Mouse (Mus musculus): Measurements from ENCODE around the gene Ccdc85c. TPM values are rescaled to one million over a fixed set of nuclear protein-coding genes. Genes with fewer than 3 reads are reported as not detected.

Ccdc85c gene
- polyA plus RNA-seq, 1 experiment from 2014 or later, result 17.8 TPM

GRCm38 (mm10) chr12:108312432-108312851, 37.2 kb upstream of the Ccdc85c start:
- ATAC-seq (ENCODE audit: low FRiP score), result peak; percentile 28; the same call in 1 of the 2 replicates
- H3K27ac ChIP-seq (ENCODE audit: low read depth, low read length), result peak overlapping the region; percentile 30; the same call in 1 of the 2 replicates
- no peak overlapping the region for H3K4me3 ChIP-seq (ENCODE audit: low read depth, low read length)
- WGBS, result 22% methylated on average over 6 of the region's 6 CpGs
- no peaks in the 10 kb centered on the region for H3K36me3 ChIP-seq (ENCODE audit: control insufficient read depth, insufficient read depth, low read length)
- no peak overlapping the region for H3K4me2 ChIP-seq (replicated peaks; ENCODE audit: low read depth, low read length)
- peaks cover 3% of the 10 kb centered on the region for H3K27me3 ChIP-seq (ENCODE audit: control insufficient read depth, insufficient read depth, low read length)
- DNase-seq (ENCODE audit: low spot score), result no peak
- no peak overlapping the region for H3K9ac ChIP-seq (ENCODE audit: low read depth, low read length)
- no peaks in the 10 kb centered on the region for H3K9me3 ChIP-seq (ENCODE audit: control insufficient read depth, low read length)
- H3K4me1 ChIP-seq (replicated peaks; ENCODE audit: control insufficient read depth, insufficient read depth, low read length), result peaks cover 16% of the 10 kb centered on the region

- Histone ChIP-seq H3K27ac (ENCODE audit: low read depth, low read length) (no peak overlapping the region), H3K4me1 (replicated peaks; ENCODE audit: control insufficient read depth, insufficient read depth, low read length) (peaks cover 10% of the 10 kb centered on the region), H3K4me3 (ENCODE audit: low read depth, low read length) (no peak overlapping the region), H3K9ac (ENCODE audit: low read depth, low read length) (no peak overlapping the region), H3K9me3 (ENCODE audit: control insufficient read depth, low read length) (no peaks in the 10 kb centered on the region), H3K36me3 (ENCODE audit: control insufficient read depth, insufficient read depth, low read length) (no peaks in the 10 kb centered on the region), H3K27me3 (ENCODE audit: control insufficient read depth, insufficient read depth, low read length) (no peaks in the 10 kb centered on the region; the same call in 1 of the 2 replicates), H3K4me2 (replicated peaks; ENCODE audit: low read depth, low read length) (no peak overlapping the region)
- DNase-seq (ENCODE audit: low spot score) (no peak), ATAC-seq (ENCODE audit: low FRiP score) (no peak)
- 86% methylated on average over 27 of the region's 27 CpGs for WGBS
These were observed 36.6 kb upstream of the Ccdc85c start for GRCm38 (mm10) chr12:108311741-108312290.

- H3K36me3 ChIP-seq (ENCODE audit: control insufficient read depth, insufficient read depth, low read length), result no peaks in the 10 kb centered on the region
- H3K4me2 ChIP-seq (replicated peaks; ENCODE audit: low read depth, low read length), result no peak overlapping the region
- no peak for ATAC-seq (ENCODE audit: low FRiP score)
- no peaks in the 10 kb centered on the region for H3K9me3 ChIP-seq (ENCODE audit: control insufficient read depth, low read length)
- H3K4me1 ChIP-seq (replicated peaks; ENCODE audit: control insufficient read depth, insufficient read depth, low read length), result peaks cover 12% of the 10 kb centered on the region
- H3K27me3 ChIP-seq (ENCODE audit: control insufficient read depth, insufficient read depth, low read length), result peaks cover 2% of the 10 kb centered on the region; the same call in 1 of the 2 replicates
- H3K27ac ChIP-seq (ENCODE audit: low read depth, low read length), result no peak overlapping the region
- 75% methylated on average over 7 of the region's 7 CpGs for WGBS
- no peak overlapping the region for H3K9ac ChIP-seq (ENCODE audit: low read depth, low read length)
- no peak for DNase-seq (ENCODE audit: low spot score)
- no peak overlapping the region for H3K4me3 ChIP-seq (ENCODE audit: low read depth, low read length)
These were observed 35.3 kb upstream of the Ccdc85c start for GRCm38 (mm10) chr12:108310456-108311027.

GRCm38 (mm10) chr12:108310041-108310440, 34.8 kb upstream of the Ccdc85c start:
- H3K4me2 ChIP-seq (replicated peaks; ENCODE audit: low read depth, low read length), result no peak overlapping the region
- DNase-seq (ENCODE audit: low spot score), result no peak
- 88% methylated on average over 4 of the region's 4 CpGs for WGBS
- H3K27me3 ChIP-seq (ENCODE audit: control insufficient read depth, insufficient read depth, low read length), result peaks cover 2% of the 10 kb centered on the region; the same call in 1 of the 2 replicates
- no peaks in the 10 kb centered on the region for H3K9me3 ChIP-seq (ENCODE audit: control insufficient read depth, low read length)
- peaks cover 12% of the 10 kb centered on the region for H3K4me1 ChIP-seq (replicated peaks; ENCODE audit: control insufficient read depth, insufficient read depth, low read length)
- H3K36me3 ChIP-seq (ENCODE audit: control insufficient read depth, insufficient read depth, low read length), result no peaks in the 10 kb centered on the region
- no peak overlapping the region for H3K27ac ChIP-seq (ENCODE audit: low read depth, low read length)
- H3K4me3 ChIP-seq (ENCODE audit: low read depth, low read length), result no peak overlapping the region
- H3K9ac ChIP-seq (ENCODE audit: low read depth, low read length), result no peak overlapping the region
- ATAC-seq (ENCODE audit: low FRiP score), result no peak

- no peak for DNase-seq (ENCODE audit: low spot score)
- ATAC-seq (ENCODE audit: low FRiP score), result no peak
- H3K36me3 ChIP-seq (ENCODE audit: control insufficient read depth, insufficient read depth, low read length), result no peaks in the 10 kb centered on the region
- 76% methylated on average over 7 of the region's 8 CpGs for WGBS
- no peaks in the 10 kb centered on the region for H3K9me3 ChIP-seq (ENCODE audit: control insufficient read depth, low read length)
- no peak overlapping the region for H3K4me3 ChIP-seq (ENCODE audit: low read depth, low read length)
- H3K9ac ChIP-seq (ENCODE audit: low read depth, low read length), result no peak overlapping the region
- H3K4me1 ChIP-seq (replicated peaks; ENCODE audit: control insufficient read depth, insufficient read depth, low read length), result peaks cover 12% of the 10 kb centered on the region
- no peak overlapping the region for H3K27ac ChIP-seq (ENCODE audit: low read depth, low read length)
- H3K27me3 ChIP-seq (ENCODE audit: control insufficient read depth, insufficient read depth, low read length), result peaks cover 2% of the 10 kb centered on the region; the same call in 1 of the 2 replicates
- H3K4me2 ChIP-seq (replicated peaks; ENCODE audit: low read depth, low read length), result no peak overlapping the region
These were observed 34.0 kb upstream of the Ccdc85c start for GRCm38 (mm10) chr12:108309116-108309794.

GRCm38 (mm10) chr12:108308363-108308856, 33.2 kb upstream of the Ccdc85c start:
- Histone ChIP-seq H3K9me3 (ENCODE audit: control insufficient read depth, low read length) (no peaks in the 10 kb centered on the region), H3K9ac (ENCODE audit: low read depth, low read length) (no peak overlapping the region), H3K4me3 (ENCODE audit: low read depth, low read length) (no peak overlapping the region), H3K27ac (ENCODE audit: low read depth, low read length) (no peak overlapping the region), H3K27me3 (ENCODE audit: control insufficient read depth, insufficient read depth, low read length) (peaks cover 2% of the 10 kb centered on the region; the same call in 1 of the 2 replicates), H3K4me2 (replicated peaks; ENCODE audit: low read depth, low read length) (no peak overlapping the region), H3K4me1 (replicated peaks; ENCODE audit: control insufficient read depth, insufficient read depth, low read length) (peaks cover 12% of the 10 kb centered on the region), H3K36me3 (ENCODE audit: control insufficient read depth, insufficient read depth, low read length) (no peaks in the 10 kb centered on the region)
- WGBS, result 89% methylated on average over 16 of the region's 16 CpGs
- no peak for DNase-seq (ENCODE audit: low spot score)
- no peak for ATAC-seq (ENCODE audit: low FRiP score)

- peaks cover 2% of the 10 kb centered on the region; the same call in 1 of the 2 replicates for H3K27me3 ChIP-seq (ENCODE audit: control insufficient read depth, insufficient read depth, low read length)
- no peak overlapping the region for H3K9ac ChIP-seq (ENCODE audit: low read depth, low read length)
- DNase-seq (ENCODE audit: low spot score), result peak; percentile 82
- H3K36me3 ChIP-seq (ENCODE audit: control insufficient read depth, insufficient read depth, low read length), result no peaks in the 10 kb centered on the region
- ATAC-seq (ENCODE audit: low FRiP score), result no peak
- WGBS, result 28% methylated on average over 14 of the region's 14 CpGs
- H3K4me3 ChIP-seq (ENCODE audit: low read depth, low read length), result no peak overlapping the region
- H3K9me3 ChIP-seq (ENCODE audit: control insufficient read depth, low read length), result no peaks in the 10 kb centered on the region
- H3K4me1 ChIP-seq (replicated peaks; ENCODE audit: control insufficient read depth, insufficient read depth, low read length), result peaks cover 12% of the 10 kb centered on the region
- no peak overlapping the region for H3K27ac ChIP-seq (ENCODE audit: low read depth, low read length)
- no peak overlapping the region for H3K4me2 ChIP-seq (replicated peaks; ENCODE audit: low read depth, low read length)
These were observed 32.3 kb upstream of the Ccdc85c start for GRCm38 (mm10) chr12:108307553-108307952.

GRCm38 (mm10) chr12:108305812-108306794, 30.9 kb upstream of the Ccdc85c start, which contains the start of gene Hhipl1:
Hhipl1 (plus strand) TSS chr12:108306270.
- Histone ChIP-seq H3K4me2 (replicated peaks; ENCODE audit: low read depth, low read length) (peak within 1 kb of the TSS; percentile 98), H3K36me3 (ENCODE audit: control insufficient read depth, insufficient read depth, low read length) (no peaks in the 10 kb centered on the region), H3K27me3 (ENCODE audit: control insufficient read depth, insufficient read depth, low read length) (0 out of 2 replicates have a peak, but pooled peaks cover 2% of the 10 kb centered on the region), H3K9ac (ENCODE audit: low read depth, low read length) (peak within 1 kb of the TSS; percentile 85), H3K9me3 (ENCODE audit: control insufficient read depth, low read length) (no peaks in the 10 kb centered on the region), H3K4me3 (ENCODE audit: low read depth, low read length) (peak within 1 kb of the TSS; percentile 48), H3K27ac (ENCODE audit: low read depth, low read length) (no peak within 1 kb of the TSS; the same call in 1 of the 2 replicates), H3K4me1 (replicated peaks; ENCODE audit: control insufficient read depth, insufficient read depth, low read length) (peaks cover 7% of the 10 kb centered on the region; the same call in 1 of the 2 replicates)
- DNase-seq (ENCODE audit: low spot score), result peak; percentile 76
- ATAC-seq (ENCODE audit: low FRiP score), result peak; percentile 64
- WGBS, result 4% methylated on average over 62 of the region's 67 CpGs

All from hindbrain, embryonic 11.5 days (tissue).